Mouse (Mus musculus): ENCODE results near the gene Arhgap35. TPM values are rescaled to one million over a fixed set of nuclear protein-coding genes. Genes with fewer than 3 reads are reported as not detected.
"Not testable (repeated sequence)": the region's sequence is repeated elsewhere in the genome, so short reads cannot be mapped to it uniquely, and the experiment has no call there.

Gene Arhgap35
- polyA plus RNA-seq (2016; fragmentation: Nextera tagmentation; extraction: Ambion mirVana): 39.1 and 40.2 TPM in 2 replicates

DNA sequence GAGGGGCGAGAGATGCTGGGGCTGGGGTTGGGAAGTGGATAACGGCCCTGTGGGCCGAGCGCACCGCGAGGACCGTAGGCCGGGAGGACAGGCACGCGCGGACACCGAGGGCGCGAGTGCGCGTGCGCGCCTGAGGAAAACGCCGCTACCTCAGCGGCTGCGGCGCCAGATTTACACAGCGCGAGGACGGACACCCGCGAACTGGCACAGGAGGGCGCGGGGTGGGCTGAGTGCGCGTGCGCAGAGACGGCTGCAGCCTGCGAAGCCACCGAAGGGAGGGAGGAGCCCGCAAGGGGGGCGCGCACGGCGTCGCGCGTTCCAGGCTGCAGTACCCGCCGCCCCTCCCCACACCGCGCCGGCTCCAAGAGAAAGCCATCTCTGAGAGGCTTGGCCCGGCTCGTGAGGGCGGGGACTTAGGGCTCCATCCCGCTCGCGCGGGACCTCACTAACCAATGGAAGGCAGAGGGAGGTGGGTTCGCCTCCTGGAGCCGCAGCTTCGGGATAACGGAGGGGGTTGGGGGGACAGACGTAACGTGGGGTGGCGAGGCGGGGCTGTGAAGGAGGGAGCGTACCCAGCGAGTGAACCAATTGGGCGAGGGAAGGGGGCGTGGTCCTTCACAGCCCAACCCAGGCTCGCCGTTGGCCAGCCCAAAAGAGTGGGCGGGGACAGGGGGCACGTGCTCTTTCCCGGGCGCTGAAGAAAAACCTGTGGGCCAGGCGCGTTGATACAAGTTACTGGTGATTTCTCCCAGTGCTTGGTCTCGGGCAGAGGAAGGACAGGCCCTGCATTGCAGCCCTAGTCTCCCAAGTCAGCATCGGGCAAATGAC is at the start of gene Arhgap35:
Arhgap35 (minus strand) TSS at position 106 of the 828 bp plus-strand sequence.
- Histone ChIP-seq H3K9ac (replicated peaks) (peak within 1 kb of the TSS; percentile 99), H3K27ac (replicated peaks) (peak within 1 kb of the TSS; percentile 100), H3K36me3 (no peaks in the 10 kb centered on the region), H3K4me2 (replicated peaks) (peak within 1 kb of the TSS; percentile 91), H3K4me3 (peak within 1 kb of the TSS; percentile 95), H3K9me3 (no peaks in the 10 kb centered on the region), H3K4me1 (peaks cover 52% of the 10 kb centered on the region), H3K27me3 (peaks cover 20% of the 10 kb centered on the region)
- ATAC-seq (ENCODE audit: low FRiP score, low read depth): peak; percentile 98
- under 1% methylated on average over 70 of the region's 78 CpGs for WGBS

DNA sequence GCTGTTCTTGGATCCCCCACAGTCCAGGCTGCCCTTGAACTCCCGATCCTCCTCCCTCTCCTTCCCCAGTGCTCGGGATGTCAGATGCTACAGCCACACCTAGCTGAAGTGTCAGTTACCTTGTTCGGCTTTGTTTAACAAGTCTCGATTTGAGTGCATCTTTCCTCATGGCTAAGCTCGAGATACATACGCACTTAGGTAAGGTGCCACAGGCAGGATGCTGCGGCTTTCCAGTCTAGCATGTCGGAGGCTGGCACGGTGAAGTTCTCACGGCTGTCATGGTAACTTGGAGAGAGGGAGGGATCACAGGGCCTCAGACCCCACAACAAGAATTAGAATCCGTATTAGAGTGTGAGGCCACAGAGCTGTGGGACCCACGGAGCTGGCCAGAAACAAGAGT is 29.5 kb upstream of the Arhgap35 start:
- Histone ChIP-seq H3K9me3 (no peaks in the 10 kb centered on the region), H3K27me3 (no peaks in the 10 kb centered on the region), H3K4me3 (no peak overlapping the region), H3K4me2 (replicated peaks) (no peak overlapping the region), H3K27ac (replicated peaks) (no peak overlapping the region), H3K36me3 (no peaks in the 10 kb centered on the region), H3K9ac (replicated peaks) (no peak overlapping the region), H3K4me1 (no peaks in the 10 kb centered on the region; the same call in 1 of the 2 replicates)
- no peak for ATAC-seq (ENCODE audit: low FRiP score, low read depth)
- WGBS: 69% methylated on average over 12 of the region's 12 CpGs

DNA sequence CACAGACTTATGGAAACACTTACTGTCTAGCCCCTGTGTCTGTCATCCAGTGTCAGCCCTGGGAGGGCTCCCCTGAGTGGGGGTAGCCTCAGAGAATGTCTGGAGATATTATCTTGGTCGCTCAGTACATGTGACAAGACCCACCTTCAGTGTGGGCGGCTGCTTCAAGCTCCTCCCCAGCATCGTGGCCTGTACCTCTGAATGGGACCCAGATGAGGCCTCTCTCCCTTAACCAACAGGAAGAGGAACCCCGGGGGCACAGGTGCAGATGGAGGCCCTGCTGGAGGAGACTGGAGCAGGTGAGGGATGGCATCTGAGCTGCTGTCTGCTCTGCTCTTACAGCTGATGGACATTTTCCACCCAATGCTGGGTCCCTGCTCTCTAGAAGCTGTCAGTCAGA is 28.3 kb upstream of the Arhgap35 start:
- H3K27me3 ChIP-seq; H3K4me3 ChIP-seq; H3K4me1 ChIP-seq; H3K4me2 ChIP-seq (replicated peaks); H3K9ac ChIP-seq (replicated peaks); H3K27ac ChIP-seq (replicated peaks); H3K36me3 ChIP-seq; H3K9me3 ChIP-seq; ATAC-seq (ENCODE audit: low FRiP score, low read depth): not testable (repeated sequence)
- 55% methylated on average over 4 of the region's 4 CpGs for WGBS

DNA sequence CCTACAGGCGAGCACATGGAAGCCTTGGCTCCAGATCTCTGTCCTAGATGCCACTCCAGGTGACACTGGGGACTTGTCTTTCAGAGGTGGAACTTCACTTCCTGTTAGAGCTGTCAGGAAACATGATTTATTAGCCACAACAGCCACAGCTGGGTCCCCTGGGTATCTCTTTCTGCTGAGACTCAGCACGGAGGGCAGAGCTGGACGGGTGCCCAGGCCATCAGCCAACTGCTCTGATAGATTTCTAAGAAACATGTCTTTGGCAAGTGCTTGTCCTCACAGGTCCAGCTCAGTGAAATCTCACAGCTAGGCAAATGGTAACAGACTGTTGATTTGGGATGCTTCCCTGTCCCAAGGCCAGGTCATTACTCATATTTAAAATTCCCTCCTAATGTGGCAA is 24.2 kb upstream of the Arhgap35 start:
- Histone ChIP-seq H3K27me3 (0 out of 2 replicates have a peak, but pooled peaks cover 5% of the 10 kb centered on the region), H3K4me1 (no peaks in the 10 kb centered on the region), H3K27ac (replicated peaks) (no peak overlapping the region), H3K9me3 (no peaks in the 10 kb centered on the region), H3K36me3 (no peaks in the 10 kb centered on the region), H3K4me2 (replicated peaks) (no peak overlapping the region), H3K4me3 (no peak overlapping the region), H3K9ac (replicated peaks) (no peak overlapping the region)
- WGBS: 90% methylated on average over 3 of the region's 3 CpGs
- ATAC-seq (ENCODE audit: low FRiP score, low read depth): no peak

DNA sequence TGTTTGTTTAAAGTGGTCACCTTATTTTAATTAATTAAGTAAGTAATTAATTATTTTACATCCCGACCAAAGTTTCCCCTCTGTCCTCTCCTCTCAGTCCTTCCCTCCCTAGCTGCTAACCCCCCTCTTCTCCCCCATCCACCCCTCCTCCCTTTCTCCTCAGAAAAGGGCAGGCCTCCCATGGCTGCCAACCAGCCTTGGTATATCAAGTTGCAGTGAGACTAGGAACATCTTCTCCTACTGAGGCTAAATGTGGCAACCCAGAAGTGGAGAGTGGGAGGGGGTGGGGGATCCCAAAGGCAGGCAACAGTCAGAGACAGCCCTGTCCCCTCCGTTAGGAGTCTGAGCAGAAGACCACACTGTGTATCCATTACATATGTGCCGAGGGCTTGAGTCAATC is 20.3 kb upstream of the Arhgap35 start:
- Histone ChIP-seq H3K9me3 (no peaks in the 10 kb centered on the region), H3K4me1 (no peaks in the 10 kb centered on the region), H3K27me3 (0 out of 2 replicates have a peak, but pooled peaks cover 8% of the 10 kb centered on the region), H3K27ac (replicated peaks) (no peak overlapping the region), H3K9ac (replicated peaks) (no peak overlapping the region), H3K4me2 (replicated peaks) (no peak overlapping the region), H3K4me3 (no peak overlapping the region), H3K36me3 (no peaks in the 10 kb centered on the region)
- WGBS: 66% methylated on average over 3 of the region's 3 CpGs
- no peak for ATAC-seq (ENCODE audit: low FRiP score, low read depth)

DNA sequence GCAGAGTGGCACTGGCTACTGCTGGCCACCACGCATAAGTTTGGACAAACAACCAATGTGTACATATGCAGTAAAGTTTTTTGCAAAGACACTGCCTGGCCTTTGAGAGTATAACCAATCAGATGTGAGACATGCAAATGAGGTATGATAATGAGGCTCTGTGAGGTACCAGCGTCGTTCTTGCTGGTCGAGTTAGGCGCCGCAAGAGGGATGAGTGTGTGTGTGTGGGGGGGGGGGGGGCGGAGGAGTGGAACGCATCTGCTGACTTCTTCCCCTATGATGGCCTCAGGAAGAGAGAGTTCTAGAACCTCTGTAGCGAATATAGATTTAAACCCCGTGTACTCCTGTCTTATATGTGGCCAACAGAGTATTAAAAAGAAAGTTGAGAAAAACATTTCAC is 19.1 kb upstream of the Arhgap35 start:
- not testable (repeated sequence) for H3K36me3 ChIP-seq; H3K27ac ChIP-seq (replicated peaks); H3K4me3 ChIP-seq; H3K4me1 ChIP-seq; H3K9ac ChIP-seq (replicated peaks); H3K27me3 ChIP-seq; H3K9me3 ChIP-seq
- 0 out of 2 replicates have a peak overlapping the region, but pooled peaks have one; percentile 7 for H3K4me2 ChIP-seq (replicated peaks)
- WGBS: 13% methylated on average over 10 of the region's 10 CpGs
- peak; percentile 56; the same call in 1 of the 2 replicates for ATAC-seq (ENCODE audit: low FRiP score, low read depth)

DNA sequence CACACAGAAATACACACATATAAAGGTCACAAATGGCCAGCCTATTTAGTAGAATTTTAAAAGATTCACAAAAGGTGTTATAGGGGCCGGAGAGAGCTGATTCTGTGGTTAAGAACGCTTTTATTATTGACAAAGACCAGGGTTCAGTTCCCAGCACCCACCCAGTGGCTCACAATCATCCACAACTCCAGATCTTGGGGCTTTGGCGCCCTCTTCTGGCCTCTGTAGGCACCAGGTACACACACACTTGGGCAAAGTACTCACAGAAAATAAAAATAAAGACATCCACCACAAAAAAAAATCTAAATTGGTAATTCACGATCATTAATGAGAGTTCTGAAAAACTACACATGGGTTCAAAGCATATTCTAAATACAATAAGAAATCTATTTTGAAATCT is 17.1 kb upstream of the Arhgap35 start:
- Histone ChIP-seq H3K36me3 (no peaks in the 10 kb centered on the region), H3K27me3 (0 out of 2 replicates have a peak, but pooled peaks cover 8% of the 10 kb centered on the region), H3K9ac (replicated peaks) (no peak overlapping the region), H3K4me3 (no peak overlapping the region), H3K9me3 (no peaks in the 10 kb centered on the region), H3K4me1 (no peaks in the 10 kb centered on the region), H3K4me2 (replicated peaks) (no peak overlapping the region), H3K27ac (replicated peaks) (no peak overlapping the region)
- no peak for ATAC-seq (ENCODE audit: low FRiP score, low read depth)
- 62% methylated on average over 4 of the region's 4 CpGs for WGBS

DNA sequence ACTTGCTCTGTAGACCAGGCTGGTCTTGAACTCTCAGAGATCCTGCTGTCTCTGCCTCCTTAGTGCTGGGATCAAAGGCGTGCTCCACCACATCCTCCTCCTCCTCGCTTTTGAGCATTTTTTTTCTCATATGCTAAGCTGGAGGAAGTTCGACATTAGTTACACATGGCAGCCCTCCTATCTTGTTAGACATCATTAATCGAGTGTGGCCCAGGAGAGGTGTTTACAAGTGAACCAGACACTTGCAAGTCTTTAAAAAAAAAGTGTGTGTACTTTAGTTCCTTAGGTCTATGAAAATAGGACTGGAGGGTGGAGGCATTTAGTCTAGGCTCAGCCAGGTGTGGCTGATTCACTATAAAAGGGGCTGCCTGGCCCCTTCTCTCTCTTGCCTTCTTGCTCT is 16.2 kb upstream of the Arhgap35 start:
- H3K4me1 ChIP-seq: no peaks in the 10 kb centered on the region
- WGBS: 75% methylated on average over 4 of the region's 4 CpGs
- no peaks in the 10 kb centered on the region for H3K9me3 ChIP-seq
- no peak overlapping the region for H3K9ac ChIP-seq (replicated peaks)
- no peak for ATAC-seq (ENCODE audit: low FRiP score, low read depth)
- H3K36me3 ChIP-seq: no peaks in the 10 kb centered on the region
- 0 out of 2 replicates have a peak, but pooled peaks cover 8% of the 10 kb centered on the region for H3K27me3 ChIP-seq
- no peak overlapping the region for H3K4me2 ChIP-seq (replicated peaks)
- no peak overlapping the region for H3K27ac ChIP-seq (replicated peaks)
- no peak overlapping the region for H3K4me3 ChIP-seq

DNA sequence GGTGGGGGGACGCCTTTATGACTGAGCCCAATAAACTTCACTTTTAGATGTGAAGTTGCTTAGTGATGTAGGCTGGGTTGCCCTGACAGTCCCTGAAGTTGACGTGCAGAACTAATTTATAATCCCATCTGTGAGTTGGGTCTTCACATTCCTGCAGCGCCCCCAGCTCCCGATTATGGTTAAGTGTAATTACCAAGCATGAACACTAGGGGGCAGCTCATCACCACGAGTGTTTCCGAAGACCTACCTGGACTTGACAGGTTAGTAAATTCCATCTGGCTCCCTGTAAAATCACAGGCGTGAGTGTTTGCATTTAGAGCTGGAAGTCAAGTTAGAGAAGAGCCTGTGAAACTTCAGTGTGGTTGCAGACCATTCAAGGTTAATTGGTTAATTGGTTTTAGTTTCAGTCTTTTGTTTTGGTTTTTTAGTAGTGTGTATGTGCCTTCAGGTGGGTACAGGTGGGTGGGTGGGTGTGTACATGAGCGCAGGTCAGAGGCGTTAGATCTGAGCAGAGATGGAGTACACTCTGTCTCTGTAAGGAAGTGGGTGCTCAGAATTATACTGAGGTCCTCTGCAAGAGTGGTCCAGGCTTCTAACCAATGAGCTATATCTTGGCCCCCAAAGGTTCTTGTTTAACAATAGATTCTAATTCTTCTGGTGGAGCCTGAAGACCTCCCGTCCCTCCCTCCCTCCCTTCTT is 15.0 kb upstream of the Arhgap35 start:
- peak; percentile 55; the same call in 1 of the 2 replicates for ATAC-seq (ENCODE audit: low FRiP score, low read depth)
- Histone ChIP-seq H3K4me2 (replicated peaks) (no peak overlapping the region), H3K27ac (replicated peaks) (no peak overlapping the region), H3K4me3 (no peak overlapping the region), H3K4me1 (no peaks in the 10 kb centered on the region), H3K9me3 (no peaks in the 10 kb centered on the region), H3K27me3 (0 out of 2 replicates have a peak, but pooled peaks cover 3% of the 10 kb centered on the region), H3K36me3 (no peaks in the 10 kb centered on the region), H3K9ac (replicated peaks) (no peak overlapping the region)
- 17% methylated on average over 10 of the region's 10 CpGs for WGBS

DNA sequence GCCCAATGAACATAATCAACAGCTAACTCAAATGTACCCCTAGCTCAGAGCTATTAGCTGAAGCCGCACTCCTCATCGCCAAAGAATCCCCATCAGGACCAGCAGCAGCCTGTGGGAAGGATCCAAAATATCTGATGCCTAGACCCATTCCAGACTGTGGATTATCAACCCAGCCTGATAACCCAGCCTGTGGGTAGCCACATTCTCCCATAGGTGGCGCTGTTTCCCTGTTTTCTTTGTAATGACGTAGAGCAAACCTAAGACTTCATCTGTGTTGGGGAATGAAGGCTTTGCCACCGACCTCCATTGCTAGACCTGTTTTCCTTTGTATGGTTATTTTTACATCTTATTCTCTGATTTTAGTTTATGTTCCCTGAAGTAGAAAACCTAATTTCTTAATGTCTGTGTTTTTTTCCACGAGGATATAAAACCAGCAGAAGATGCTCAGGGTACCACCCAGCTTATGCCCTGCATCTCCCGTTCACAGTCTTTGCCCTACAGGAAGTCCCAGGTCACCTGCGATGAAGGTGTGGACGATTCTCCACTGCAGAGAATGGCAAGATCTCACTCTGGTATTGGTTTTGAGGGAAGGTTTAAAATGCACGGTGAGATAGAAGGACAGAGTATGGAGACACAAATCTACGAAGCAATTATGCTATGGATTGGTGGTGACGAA is 13.4 kb upstream of the Arhgap35 start:
- no peaks in the 10 kb centered on the region for H3K9me3 ChIP-seq
- H3K9ac ChIP-seq (replicated peaks): no peak overlapping the region
- no peak overlapping the region for H3K27ac ChIP-seq (replicated peaks)
- 0 out of 2 replicates have a peak, but pooled peaks cover 3% of the 10 kb centered on the region for H3K27me3 ChIP-seq
- no peaks in the 10 kb centered on the region for H3K36me3 ChIP-seq
- WGBS: 38% methylated on average over 12 of the region's 12 CpGs
- no peaks in the 10 kb centered on the region for H3K4me1 ChIP-seq
- H3K4me3 ChIP-seq: no peak overlapping the region
- peak; percentile 66; the same call in 1 of the 2 replicates for ATAC-seq (ENCODE audit: low FRiP score, low read depth)
- H3K4me2 ChIP-seq (replicated peaks): no peak overlapping the region

DNA sequence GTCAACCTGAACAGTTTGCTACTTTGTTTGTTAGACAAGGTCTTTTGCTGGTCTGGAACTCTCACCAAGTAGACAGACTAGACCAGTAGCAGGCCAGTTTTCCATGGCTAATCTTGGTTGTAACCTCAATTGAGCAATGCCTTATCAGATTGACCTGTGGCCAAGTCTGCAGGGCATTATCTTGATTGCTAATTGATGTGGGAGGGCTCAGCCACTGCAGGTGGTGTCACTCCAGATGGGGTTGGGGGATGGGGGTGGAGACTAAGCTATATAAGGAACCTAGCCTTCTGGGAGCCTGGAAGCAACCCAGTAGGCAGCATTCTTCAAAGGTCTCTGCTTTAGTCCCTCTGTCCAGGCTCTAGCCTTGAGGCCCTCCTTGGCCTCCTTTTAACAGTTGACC is 8.9 kb upstream of the Arhgap35 start:
- H3K4me2 ChIP-seq (replicated peaks): no peak overlapping the region
- no peak overlapping the region for H3K27ac ChIP-seq (replicated peaks)
- no peaks in the 10 kb centered on the region for H3K9me3 ChIP-seq
- ATAC-seq (ENCODE audit: low FRiP score, low read depth): no peak
- no peaks in the 10 kb centered on the region for H3K36me3 ChIP-seq
- no peak overlapping the region for H3K9ac ChIP-seq (replicated peaks)
- peaks cover 6% of the 10 kb centered on the region; the same call in 1 of the 2 replicates for H3K4me1 ChIP-seq
- H3K4me3 ChIP-seq: no peak overlapping the region
- H3K27me3 ChIP-seq: peaks cover 13% of the 10 kb centered on the region

DNA sequence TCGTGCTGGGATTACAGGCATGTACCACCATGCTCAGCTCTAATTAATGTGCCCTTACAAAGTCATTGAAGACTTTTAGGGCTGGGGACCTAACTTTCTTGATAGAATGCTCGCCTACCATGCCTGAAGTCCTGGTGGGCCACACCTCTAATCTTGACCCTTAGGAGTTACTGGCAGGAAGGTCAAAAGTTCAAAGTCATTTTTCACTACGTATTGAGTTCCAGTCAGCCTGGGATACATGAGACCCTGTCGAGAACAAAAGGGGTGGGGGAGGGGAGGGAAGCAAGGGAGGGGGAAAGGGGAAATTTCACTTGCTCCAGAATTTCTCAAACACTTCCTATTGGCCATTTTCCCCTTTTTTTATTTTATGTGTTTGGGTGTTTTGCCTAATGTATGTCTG is 8.3 kb upstream of the Arhgap35 start:
- Histone ChIP-seq H3K4me3 (no peak overlapping the region), H3K9me3 (no peaks in the 10 kb centered on the region), H3K36me3 (no peaks in the 10 kb centered on the region), H3K27me3 (peaks cover 19% of the 10 kb centered on the region), H3K4me2 (replicated peaks) (no peak overlapping the region), H3K9ac (replicated peaks) (no peak overlapping the region), H3K27ac (replicated peaks) (no peak overlapping the region), H3K4me1 (peaks cover 10% of the 10 kb centered on the region; the same call in 1 of the 2 replicates)
- 55% methylated on average over 4 of the region's 4 CpGs for WGBS
- no peak for ATAC-seq (ENCODE audit: low FRiP score, low read depth)

Data from midbrain, embryonic 12.5 days (tissue).